Mouse (Mus musculus) left cerebral cortex, adult 9 months (tissue): ENCODE measurements around the gene Ispd.

ENCODE experiments used
- DNase-seq, 2 experiments: peaks; one replicate each; pipeline ENCODE4 v3.0.0; 2022; ENCODE audit warnings: low spot score in 2 of 2

The Ispd gene

GRCm38 (mm10) chr12:36381441-36382340, at the start of gene Ispd, which contains the start of gene D630036H23Rik:
TSS of gene Ispd (plus strand) at chr12:36381450.
TSS of gene D630036H23Rik (minus strand) at chr12:36382181.
- DNase-seq: peak; percentile 66 to 82

GRCm38 (mm10) chr12:36332676-36333075, 48.6 kb upstream of the Ispd start:
- DNase-seq: no peak

GRCm38 (mm10) chr12:36333837-36334281, 47.4 kb upstream of the Ispd start:
- DNase-seq: peak in 1 of 2 experiments; percentile 16

GRCm38 (mm10) chr12:36344131-36344530, 37.1 kb upstream of the Ispd start:
- no peak for DNase-seq

- no peak for DNase-seq
These were observed 21.2 kb upstream of the Ispd start for GRCm38 (mm10) chr12:36360064-36360463.

GRCm38 (mm10) chr12:36360693-36361092, 20.6 kb upstream of the Ispd start:
- no peak for DNase-seq

GRCm38 (mm10) chr12:36364013-36364412, 17.2 kb upstream of the Ispd start:
- no peak for DNase-seq

- no peak for DNase-seq
These were observed 7.8 kb upstream of the Ispd start for GRCm38 (mm10) chr12:36373237-36373998.

GRCm38 (mm10) chr12:36376391-36376790, 4.9 kb upstream of the Ispd start:
- peak in 1 of 2 experiments; percentile 45 for DNase-seq

- DNase-seq: no peak
These were observed 996 bp upstream of the Ispd start for GRCm38 (mm10) chr12:36380254-36380653.

GRCm38 (mm10) chr12:36380806-36381205, 444 bp upstream of the Ispd start:
- no peak for DNase-seq

- DNase-seq: no peak
These were observed 4.1 kb downstream of the Ispd start for GRCm38 (mm10) chr12:36385386-36385785.

GRCm38 (mm10) chr12:36386991-36387390, 5.7 kb downstream of the Ispd start:
- DNase-seq: no peak

- peak in 1 of 2 experiments; percentile 4 for DNase-seq
These were observed 13.9 kb downstream of the Ispd start for GRCm38 (mm10) chr12:36395115-36395514.

GRCm38 (mm10) chr12:36423677-36424076, 42.4 kb downstream of the Ispd start:
- no peak for DNase-seq

- DNase-seq: no peak
These were observed 44.0 kb downstream of the Ispd start for GRCm38 (mm10) chr12:36425258-36425657.

- no peak for DNase-seq
These were observed 45.2 kb downstream of the Ispd start for GRCm38 (mm10) chr12:36426163-36427045.

- DNase-seq: no peak
These were observed 55.7 kb downstream of the Ispd start for GRCm38 (mm10) chr12:36436956-36437355.

GRCm38 (mm10) chr12:36439396-36439795, 58.1 kb downstream of the Ispd start:
- no peak for DNase-seq

GRCm38 (mm10) chr12:36456002-36456401, 74.8 kb downstream of the Ispd start:
- DNase-seq: peak in 1 of 2 experiments; percentile 8

GRCm38 (mm10) chr12:36457726-36458125, 76.5 kb downstream of the Ispd start:
- no peak for DNase-seq
